Mouse (Mus musculus) mature B cell (primary cell): ENCODE measurements around the gene Tmem104.

Experiments used
- in situ Hi-C: fragments of 300-500 bp; cut with MboI; formaldehyde crosslinking; loops from 2 replicates; pipeline ENCODE4 v1.14.3; 2019

Tmem104 gene

DNA sequence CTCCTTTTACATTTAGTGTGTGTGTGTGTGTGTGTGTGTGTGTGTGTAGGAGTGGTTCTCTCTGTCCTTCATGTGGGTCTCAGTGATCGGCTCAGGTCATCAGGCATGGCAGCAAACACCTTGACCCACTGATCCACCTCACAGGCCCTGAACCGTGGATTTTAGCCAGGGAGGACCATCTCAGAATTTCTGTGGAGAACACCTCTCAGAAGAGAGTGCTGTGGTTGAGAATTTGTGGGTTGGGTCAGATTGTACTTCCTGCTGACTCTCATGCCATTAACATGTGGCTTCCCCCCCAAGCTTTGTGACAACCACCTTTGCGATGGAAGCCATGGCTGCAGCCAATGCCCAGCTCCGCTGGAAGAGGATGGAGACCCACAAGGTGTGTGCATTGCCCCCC lies 13.2 kb downstream of the Tmem104 start:
- in situ Hi-C loops: no loop called here

GRCm38 (mm10) chr11:115202316-115202715 lies 15.0 kb downstream of the Tmem104 start:
- in situ Hi-C loops: no loop called here

GRCm38 (mm10) chr11:115202756-115203155 lies 15.5 kb downstream of the Tmem104 start:
- in situ Hi-C loops: no loop called here

DNA sequence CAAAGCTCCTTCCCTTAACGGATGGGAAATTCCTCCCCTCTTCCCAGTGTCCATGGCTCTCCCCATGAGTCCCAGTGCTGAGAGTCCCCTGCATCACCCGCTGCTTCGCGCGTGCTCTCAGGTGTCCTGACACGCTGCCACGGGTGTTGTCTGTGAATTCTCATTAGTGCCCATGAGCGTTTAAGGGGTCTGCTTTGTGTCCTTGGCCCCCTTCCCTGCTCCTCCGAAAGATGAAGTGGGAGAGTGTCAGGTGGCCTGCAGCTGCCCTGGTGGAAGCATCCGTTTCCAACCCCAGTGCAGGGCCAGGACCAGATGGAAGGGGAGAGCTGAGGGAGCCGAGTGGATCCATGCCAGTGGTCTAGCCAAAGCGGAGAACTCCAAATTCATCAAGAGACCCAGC lies 20.8 kb downstream of the Tmem104 start:
- in situ Hi-C loops: no loop called here

DNA sequence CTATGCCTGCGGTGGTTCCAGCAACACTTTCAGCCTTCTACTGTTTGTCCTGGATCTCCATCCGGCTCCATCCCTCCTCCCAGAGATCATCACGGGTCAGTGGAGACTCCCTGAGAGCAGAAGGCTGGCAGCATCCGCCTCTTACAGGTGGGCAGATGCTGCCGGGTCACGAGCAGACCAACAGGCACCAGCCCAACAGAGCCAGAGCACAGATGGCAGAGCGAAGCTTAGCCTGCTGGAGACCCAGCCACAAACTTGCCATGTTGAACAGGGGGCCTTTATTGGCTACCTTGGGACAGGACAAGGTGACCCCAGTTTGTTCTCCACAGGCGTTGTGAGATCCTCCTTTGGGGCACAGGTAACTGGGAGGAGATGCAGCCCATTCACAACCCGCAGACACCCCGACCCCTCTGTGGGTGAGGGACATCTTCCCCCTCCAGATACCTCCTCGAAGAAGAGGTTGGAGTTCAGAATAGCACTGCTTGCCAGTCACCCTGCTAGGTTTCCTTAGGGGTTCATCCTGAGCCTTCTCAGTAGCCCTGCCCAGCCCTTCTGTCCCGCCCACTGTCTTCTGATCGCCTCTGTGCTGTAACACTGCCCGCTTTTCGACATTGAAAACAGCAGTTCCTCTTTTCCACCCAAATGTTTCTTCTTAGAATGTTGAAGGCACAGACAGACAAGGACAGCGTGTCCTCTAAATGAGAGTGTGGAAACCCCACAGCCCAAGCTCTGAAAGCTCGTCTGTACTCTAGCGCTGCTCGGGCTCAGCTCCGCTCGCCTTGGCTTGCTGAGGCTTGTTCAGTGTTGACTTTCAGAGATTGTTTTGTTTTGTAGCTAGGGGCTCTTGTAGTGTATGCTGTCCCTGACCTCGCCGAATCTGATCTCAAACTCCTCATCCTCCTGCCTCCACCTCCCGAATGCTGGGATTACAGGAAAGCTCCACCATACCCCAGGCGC lies 21.8 kb downstream of the Tmem104 start:
- in situ Hi-C loops: no loop called here

GRCm38 (mm10) chr11:115209958-115210357 lies 22.7 kb downstream of the Tmem104 start:
- in situ Hi-C loops: no loop called here

DNA sequence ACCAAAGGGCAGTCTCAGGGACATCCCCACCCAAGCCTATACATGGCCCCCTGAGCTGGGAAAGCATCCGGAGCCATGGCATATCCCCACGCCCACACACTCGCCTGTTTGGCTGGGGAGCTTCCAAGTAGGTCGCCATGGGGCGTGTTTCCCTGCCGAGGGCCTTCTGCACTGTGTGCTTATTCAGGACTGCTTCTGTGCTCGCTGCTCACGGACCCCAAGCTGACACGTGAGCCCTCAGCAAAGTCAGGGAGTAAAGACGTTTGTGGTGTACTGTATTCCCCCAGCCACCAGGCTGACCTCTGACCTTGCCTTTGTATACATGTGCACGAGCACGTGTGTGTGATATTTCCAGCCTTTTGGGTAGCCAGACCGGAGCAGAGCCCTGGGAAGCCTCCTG lies 24.8 kb downstream of the Tmem104 start:
- in situ Hi-C loops: no loop called here

DNA sequence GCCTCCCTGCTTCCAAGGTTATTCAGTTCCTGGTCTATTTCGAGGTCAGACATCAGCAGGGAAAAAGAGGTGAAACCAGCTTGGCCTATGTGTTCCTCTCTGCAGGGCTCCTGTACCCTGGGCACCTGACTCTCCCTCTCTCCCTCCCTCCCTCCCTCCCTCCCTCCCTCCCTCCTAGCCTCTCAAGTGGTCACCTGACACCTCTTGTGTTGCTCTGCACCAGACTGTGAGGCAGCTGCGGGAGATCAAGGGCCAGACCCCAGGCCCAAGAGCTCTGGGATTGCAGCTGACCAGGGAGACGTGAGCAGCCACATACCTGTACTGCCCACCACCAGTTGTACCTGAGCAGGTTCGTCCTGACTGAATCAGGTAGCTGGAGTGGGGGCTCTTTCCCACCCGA lies 27.8 kb downstream of the Tmem104 start:
- in situ Hi-C loops: no loop called here

DNA sequence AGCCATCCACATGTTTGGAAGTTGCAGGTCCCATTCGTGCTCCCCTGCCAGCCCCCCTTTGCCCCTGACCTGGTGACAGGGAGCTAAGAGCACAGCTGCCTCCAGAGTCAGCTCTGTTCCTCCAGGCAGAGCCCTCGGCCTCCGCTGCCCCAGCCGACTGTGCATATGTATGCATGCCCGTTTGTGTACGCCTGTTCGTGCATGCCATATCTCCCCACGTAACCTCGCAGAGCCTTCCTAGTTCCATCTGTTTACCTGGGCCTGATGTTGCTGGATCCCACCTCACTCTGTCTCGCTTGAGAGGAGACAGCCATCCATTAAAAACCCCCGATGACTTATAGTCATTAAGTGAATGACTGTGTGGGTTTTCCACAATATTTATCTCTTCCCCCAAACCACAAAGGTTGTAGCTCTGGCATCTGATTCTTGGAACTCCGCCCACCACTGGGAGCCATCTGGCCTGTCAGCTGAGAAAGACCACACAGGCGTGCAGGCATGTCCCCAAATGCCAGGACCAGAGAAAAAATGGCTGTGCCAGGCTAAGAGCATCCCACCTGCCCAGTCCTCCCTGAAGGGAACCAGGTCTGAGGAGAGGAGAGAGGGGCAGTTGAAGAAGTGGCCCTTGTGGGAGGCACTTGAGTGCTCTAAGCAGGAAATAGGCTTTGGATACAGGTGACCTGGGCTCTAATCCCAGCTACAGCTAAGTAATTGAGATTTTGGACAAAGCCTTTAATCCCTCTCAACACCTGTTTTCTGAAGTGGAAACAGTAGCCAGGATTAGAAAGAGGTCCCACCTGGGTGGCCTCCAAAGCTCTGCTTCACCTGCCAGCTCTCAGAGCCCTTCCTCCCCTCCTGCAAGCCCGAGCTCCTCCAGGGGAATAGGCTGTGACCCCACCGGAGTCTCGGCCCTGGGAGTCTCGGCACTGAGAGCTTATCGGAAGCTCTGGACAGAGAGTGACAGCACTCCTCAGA lies 30.4 kb downstream of the Tmem104 start:
- in situ Hi-C loops: no loop called here

GRCm38 (mm10) chr11:115219263-115219662 lies 32.0 kb downstream of the Tmem104 start:
- in situ Hi-C loops: no loop called here

DNA sequence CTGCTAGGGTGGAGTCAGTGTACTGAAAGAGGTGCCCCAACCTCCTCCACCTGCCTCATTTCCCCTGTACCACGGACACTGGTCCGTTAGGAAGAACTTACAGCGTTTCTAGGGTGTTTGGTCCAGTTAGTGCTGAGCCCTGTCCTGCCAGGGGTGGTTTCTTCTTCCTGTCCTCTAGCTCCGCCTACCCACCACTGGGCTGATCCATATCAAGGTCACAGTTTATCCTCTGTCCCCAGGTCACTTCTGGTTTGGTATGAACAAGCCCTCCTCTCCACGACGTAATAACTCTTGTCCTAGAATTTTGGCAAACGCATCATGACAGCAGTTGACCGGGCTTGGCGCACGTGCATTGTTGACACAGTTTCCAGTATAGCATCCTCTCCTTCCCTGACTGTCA lies 32.4 kb downstream of the Tmem104 start:
- in situ Hi-C loops: no loop called here

DNA sequence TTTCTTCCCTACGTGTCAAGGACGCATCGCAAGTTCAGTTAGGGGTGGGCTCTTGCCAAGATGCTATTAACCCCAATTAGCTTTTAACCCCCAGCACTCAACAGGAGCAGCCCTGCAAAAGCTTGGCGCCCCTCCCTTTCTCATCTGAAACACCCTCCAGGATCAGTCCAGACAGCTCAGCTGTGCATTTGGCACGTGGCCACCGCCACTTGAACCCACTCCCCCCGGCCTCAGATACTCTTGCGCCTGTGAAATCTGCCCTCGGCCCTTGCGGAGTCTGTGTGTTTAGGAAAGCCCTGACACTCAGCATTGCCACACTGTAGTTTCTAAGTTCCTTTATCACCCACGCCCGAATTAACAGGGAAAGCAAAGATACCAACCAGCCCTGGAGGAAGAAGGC lies 34.8 kb downstream of the Tmem104 start:
- in situ Hi-C loops: no loop called here

DNA sequence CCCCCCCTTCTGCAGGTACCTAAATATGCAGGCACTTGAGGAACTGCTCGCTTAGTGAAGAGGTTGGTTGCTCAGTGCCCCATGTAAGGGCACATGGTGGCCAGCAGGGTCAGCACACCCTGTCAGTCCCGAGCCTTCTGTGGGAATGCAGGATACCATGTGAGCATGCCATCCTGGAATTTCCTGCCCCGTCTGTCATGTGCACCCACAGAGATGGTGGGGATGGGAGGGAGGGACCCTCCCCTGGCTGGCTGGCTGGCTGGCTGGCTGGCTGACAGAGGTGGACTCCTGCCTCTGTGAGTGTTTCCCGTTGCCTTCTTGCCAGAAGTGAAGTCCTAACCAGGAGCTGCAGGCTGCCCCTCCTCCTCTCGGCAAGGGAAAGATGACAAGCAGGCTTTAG lies 35.3 kb downstream of the Tmem104 start:
- in situ Hi-C loops: no loop called here

GRCm38 (mm10) chr11:115223451-115223850 lies 36.2 kb downstream of the Tmem104 start:
- in situ Hi-C loops: no loop called here

- in situ Hi-C loops: no loop called here
Observed at GRCm38 (mm10) chr11:115223877-115224276, 36.6 kb downstream of the Tmem104 start.

DNA sequence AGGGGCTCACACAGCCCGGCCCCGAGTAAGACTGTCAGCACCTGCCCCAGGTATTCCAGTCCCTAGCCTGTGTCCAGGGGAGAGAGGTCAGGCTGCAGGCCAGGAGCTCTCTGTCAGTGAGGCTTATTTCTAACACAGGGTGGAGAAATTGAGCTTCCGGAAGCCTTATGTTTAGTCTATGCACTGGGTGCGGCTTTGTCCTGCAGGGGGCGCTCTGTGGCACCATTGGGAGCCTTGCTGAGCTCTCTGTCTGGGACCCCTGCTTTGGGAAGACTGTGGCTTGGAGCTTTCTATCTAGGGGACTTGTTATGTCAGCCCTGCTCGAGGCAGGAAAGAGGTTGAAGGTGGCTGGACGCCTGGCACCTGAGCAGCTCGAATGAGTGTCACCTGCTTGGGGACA lies 37.6 kb downstream of the Tmem104 start:
- in situ Hi-C loops: no loop called here

DNA sequence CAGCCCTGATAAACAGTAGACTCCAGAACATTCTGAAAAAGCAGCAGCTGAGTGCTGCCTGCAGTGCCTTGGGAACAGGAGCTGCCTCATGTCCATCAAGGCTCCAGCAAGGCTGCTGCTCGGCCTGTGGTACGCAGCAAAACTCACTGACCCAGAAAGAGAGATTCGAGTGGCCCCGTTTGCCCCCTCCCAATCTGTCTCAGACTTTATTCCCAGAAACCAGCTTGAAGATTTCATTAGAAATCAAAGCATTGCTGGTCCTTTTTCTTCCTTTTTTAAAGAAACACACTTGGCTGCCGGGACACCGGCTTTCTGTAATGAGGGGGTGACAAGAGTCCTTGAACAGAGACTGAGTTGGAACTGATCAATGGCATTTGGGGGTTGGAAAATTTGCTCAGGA lies 38.0 kb downstream of the Tmem104 start:
- in situ Hi-C loops: no loop called here

DNA sequence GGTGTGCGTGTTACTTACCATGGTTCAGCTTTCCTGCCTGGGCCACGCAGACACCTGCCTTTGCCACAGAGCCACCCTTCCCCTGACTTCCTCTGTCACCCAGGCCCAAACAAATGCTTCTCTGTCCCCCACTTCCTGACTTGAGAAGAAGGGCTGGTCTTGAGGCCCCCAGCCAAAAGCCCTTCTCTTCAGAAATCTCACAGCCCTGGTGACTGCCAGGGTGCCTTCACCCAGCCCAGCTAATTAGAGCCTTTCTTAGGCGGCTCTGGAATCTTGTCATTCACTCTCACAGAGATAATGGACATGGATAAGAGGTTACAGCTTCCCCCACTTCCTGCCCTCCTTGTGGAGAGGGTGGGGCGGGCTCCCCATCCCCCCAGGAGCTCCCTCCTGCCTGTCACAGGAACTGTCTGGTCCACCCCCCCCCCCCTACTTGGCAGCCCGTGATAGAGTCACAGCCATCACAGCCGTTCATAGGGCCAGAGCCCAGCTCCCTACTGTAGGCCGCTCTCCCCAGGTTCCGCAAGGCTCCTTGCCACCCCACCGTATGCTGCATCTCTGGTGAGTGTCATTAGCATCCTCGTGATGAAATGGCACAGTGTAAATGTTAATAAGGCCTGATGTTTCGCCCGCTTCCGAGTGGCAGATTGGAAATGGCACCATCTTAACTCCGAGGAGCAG lies 39.7 kb downstream of the Tmem104 start:
- in situ Hi-C loops: no loop called here

- in situ Hi-C loops: no loop called here
Observed at GRCm38 (mm10) chr11:115227640-115228039, 40.4 kb downstream of the Tmem104 start.

- in situ Hi-C loops: no loop called here
Observed at GRCm38 (mm10) chr11:115228430-115228829, 41.1 kb downstream of the Tmem104 start.

- in situ Hi-C loops: no loop called here
Observed at GRCm38 (mm10) chr11:115229021-115229930, 42.0 kb downstream of the Tmem104 start.
